Mouse (Mus musculus) hindbrain, embryonic 13.5 days (tissue): ENCODE data around the gene Srgap3. TPM values are rescaled to one million over a fixed set of nuclear protein-coding genes. Genes with fewer than 3 reads are reported as not detected.

Experiments
- ATAC-seq: fragments of 200-750 bp; cut with Nextera tagmentation; 2 replicates; pipeline ENCODE4 v1.8.0; 2017; ENCODE audit warnings: moderate TSS enrichment; ENCODE audit not compliant: low FRiP score
- H3K27ac ChIP-seq: fragments of 300-500 bp; sonication (generic); 2 replicates; pipeline ENCODE4 v1.5.1; 2015; ENCODE audit warnings: inconsistent platforms, mild to moderate bottlenecking, moderate library complexity
- H3K27me3 ChIP-seq: fragments of 300-500 bp; sonication (generic); 2 replicates; pipeline ENCODE4 v1.6.1; 2015; ENCODE audit warnings: mild to moderate bottlenecking, inconsistent platforms
- H3K36me3 ChIP-seq: fragments of 300-500 bp; sonication (generic); 2 replicates; pipeline ENCODE4 v1.6.1; 2015; ENCODE audit warnings: mild to moderate bottlenecking, inconsistent platforms
- H3K4me1 ChIP-seq: fragments of 300-500 bp; sonication (generic); replicated peaks from 2 replicates; pipeline ENCODE4 v1.6.1; 2015; ENCODE audit warnings: inconsistent platforms
- H3K4me2 ChIP-seq: fragments of 300-500 bp; sonication (generic); 2 replicates; pipeline ENCODE4 v1.6.1; 2015; ENCODE audit warnings: inconsistent platforms, mild to moderate bottlenecking, moderate library complexity
- H3K4me3 ChIP-seq: fragments of 300-500 bp; sonication (generic); 2 replicates; pipeline ENCODE4 v1.5.1; 2015; ENCODE audit warnings: mild to moderate bottlenecking, inconsistent platforms
- H3K9ac ChIP-seq: fragments of 300-500 bp; sonication (generic); 2 replicates; pipeline ENCODE4 v1.6.1; 2015; ENCODE audit warnings: mild to moderate bottlenecking, inconsistent platforms
- H3K9me3 ChIP-seq: fragments of 300-500 bp; sonication (generic); 2 replicates; pipeline ENCODE4 v1.6.1; 2016; ENCODE audit warnings: inconsistent platforms
- WGBS: fragments of 180-500 bp; shearing (Covaris S2); methylation state at CpG from one replicate; pipeline ENCODE4 v1.1.7; 2015; 5-methylcytosine and 5-hydroxymethylcytosine counted together
- polyA plus RNA-seq: library from polyadenylated mRNA; unstranded; fragments of >200 nt; fragmentation: Nextera tagmentation; extraction: Ambion mirVana; gene quantifications from 2 replicates; pipeline ENCODE4 v1.2.1, GENCODE M21; 2015

The Srgap3 gene
- polyA plus RNA-seq, 1 experiment from 2014 or later: 37.5 TPM

- no peak overlapping the region for H3K4me2 ChIP-seq
- no peak overlapping the region for H3K4me3 ChIP-seq
- peak overlapping the region; percentile 83 for H3K27ac ChIP-seq
- no peaks in the 10 kb centered on the region for H3K27me3 ChIP-seq
- 55% methylated on average over 8 of the region's 8 CpGs for WGBS
- H3K9ac ChIP-seq: no peak overlapping the region
- peak; percentile 37; the same call in 1 of the 2 replicates for ATAC-seq
- peaks cover 66% of the 10 kb centered on the region for H3K4me1 ChIP-seq
- H3K9me3 ChIP-seq: no peaks in the 10 kb centered on the region
- peaks cover 11% of the 10 kb centered on the region for H3K36me3 ChIP-seq
Observed at GRCm38 (mm10) chr6:112820298-112820992, 126.6 kb downstream of the Srgap3 start.

- 94% methylated on average over 7 of the region's 7 CpGs for WGBS
- Histone ChIP-seq H3K9ac (no peak overlapping the region), H3K4me2 (no peak overlapping the region), H3K27me3 (no peaks in the 10 kb centered on the region), H3K27ac (no peak overlapping the region), H3K4me1 (peaks cover 82% of the 10 kb centered on the region), H3K4me3 (no peak overlapping the region), H3K36me3 (peaks cover 10% of the 10 kb centered on the region), H3K9me3 (no peaks in the 10 kb centered on the region)
- ATAC-seq: no peak
Observed at GRCm38 (mm10) chr6:112818403-112818901, 128.6 kb downstream of the Srgap3 start.

- Histone ChIP-seq H3K4me1 (peaks cover 79% of the 10 kb centered on the region), H3K4me3 (no peak overlapping the region), H3K36me3 (peaks cover 12% of the 10 kb centered on the region), H3K4me2 (no peak overlapping the region), H3K27me3 (no peaks in the 10 kb centered on the region), H3K9ac (no peak overlapping the region), H3K9me3 (no peaks in the 10 kb centered on the region), H3K27ac (peak overlapping the region; percentile 83)
- no peak for ATAC-seq
- WGBS: 39% methylated on average over 6 of the region's 6 CpGs
Observed at GRCm38 (mm10) chr6:112815604-112816003, 131.5 kb downstream of the Srgap3 start.

- no peak overlapping the region for H3K4me2 ChIP-seq
- H3K27me3 ChIP-seq: no peaks in the 10 kb centered on the region
- H3K9me3 ChIP-seq: no peaks in the 10 kb centered on the region
- 22% methylated on average over 5 of the region's 5 CpGs for WGBS
- H3K27ac ChIP-seq: peak overlapping the region; percentile 83
- peaks cover 12% of the 10 kb centered on the region for H3K36me3 ChIP-seq
- H3K9ac ChIP-seq: peak overlapping the region; percentile 47
- no peak for ATAC-seq
- H3K4me1 ChIP-seq: peaks cover 81% of the 10 kb centered on the region
- H3K4me3 ChIP-seq: no peak overlapping the region
Observed at GRCm38 (mm10) chr6:112814525-112815086, 132.5 kb downstream of the Srgap3 start.

- ATAC-seq: no peak
- Histone ChIP-seq H3K9ac (no peak overlapping the region), H3K36me3 (peaks cover 12% of the 10 kb centered on the region), H3K27ac (peak overlapping the region; percentile 95), H3K4me1 (peaks cover 90% of the 10 kb centered on the region), H3K4me3 (no peak overlapping the region), H3K27me3 (no peaks in the 10 kb centered on the region), H3K9me3 (no peaks in the 10 kb centered on the region), H3K4me2 (no peak overlapping the region)
- 90% methylated on average over 7 of the region's 7 CpGs for WGBS
Observed at GRCm38 (mm10) chr6:112812884-112813283, 134.2 kb downstream of the Srgap3 start.

GRCm38 (mm10) chr6:112810521-112810830 lies 136.6 kb downstream of the Srgap3 start:
- Histone ChIP-seq H3K27me3 (no peaks in the 10 kb centered on the region), H3K4me2 (0 out of 2 replicates have a peak overlapping the region, but pooled peaks have one; percentile 26), H3K36me3 (peaks cover 8% of the 10 kb centered on the region; the same call in 1 of the 2 replicates), H3K27ac (peak overlapping the region; percentile 95), H3K9ac (peak overlapping the region; percentile 54), H3K4me3 (no peak overlapping the region), H3K9me3 (no peaks in the 10 kb centered on the region), H3K4me1 (peaks cover 70% of the 10 kb centered on the region)
- ATAC-seq: no peak
- 36% methylated on average over 4 of the region's 4 CpGs for whole genome bisulfite sequencing

- peak overlapping the region; percentile 95 for H3K27ac ChIP-seq
- 7% methylated on average over 15 of the region's 15 CpGs for WGBS
- H3K4me3 ChIP-seq: no peak overlapping the region
- H3K4me1 ChIP-seq: peaks cover 64% of the 10 kb centered on the region
- no peaks in the 10 kb centered on the region for H3K27me3 ChIP-seq
- H3K36me3 ChIP-seq: peaks cover 8% of the 10 kb centered on the region; the same call in 1 of the 2 replicates
- H3K9ac ChIP-seq: peak overlapping the region; percentile 54
- H3K4me2 ChIP-seq: peak overlapping the region; percentile 26
- no peaks in the 10 kb centered on the region for H3K9me3 ChIP-seq
- peak; percentile 74 for ATAC-seq
Observed at GRCm38 (mm10) chr6:112809658-112810520, 137.2 kb downstream of the Srgap3 start.

- no peak overlapping the region for H3K4me3 ChIP-seq
- H3K27me3 ChIP-seq: no peaks in the 10 kb centered on the region
- WGBS: 47% methylated on average over 9 of the region's 9 CpGs
- ATAC-seq: peak; percentile 12; the same call in 1 of the 2 replicates
- peaks cover 56% of the 10 kb centered on the region for H3K4me1 ChIP-seq
- H3K4me2 ChIP-seq: no peak overlapping the region
- no peaks in the 10 kb centered on the region for H3K9me3 ChIP-seq
- no peak overlapping the region for H3K9ac ChIP-seq
- peak overlapping the region; percentile 95 for H3K27ac ChIP-seq
- peaks cover 4% of the 10 kb centered on the region; the same call in 1 of the 2 replicates for H3K36me3 ChIP-seq
Observed at GRCm38 (mm10) chr6:112808738-112809137, 138.3 kb downstream of the Srgap3 start.

GRCm38 (mm10) chr6:112801917-112802316 lies 145.1 kb downstream of the Srgap3 start:
- ATAC-seq: no peak
- Histone ChIP-seq H3K9ac (no peak overlapping the region), H3K27ac (no peak overlapping the region), H3K36me3 (0 out of 2 replicates have a peak, but pooled peaks cover 7% of the 10 kb centered on the region), H3K4me1 (peaks cover 31% of the 10 kb centered on the region), H3K27me3 (no peaks in the 10 kb centered on the region), H3K4me2 (no peak overlapping the region), H3K4me3 (no peak overlapping the region), H3K9me3 (no peaks in the 10 kb centered on the region)
- 86% methylated on average over 3 of the region's 3 CpGs for WGBS

- Histone ChIP-seq H3K27ac (peak overlapping the region; percentile 31), H3K27me3 (no peaks in the 10 kb centered on the region)
- no peak for ATAC-seq
Observed at GRCm38 (mm10) chr6:112798378-112798777, 148.7 kb downstream of the Srgap3 start.

GRCm38 (mm10) chr6:112796607-112797006 lies 150.5 kb downstream of the Srgap3 start:
- no peak for ATAC-seq
- Histone ChIP-seq H3K36me3 (peaks cover 36% of the 10 kb centered on the region), H3K27ac (no peak overlapping the region), H3K9me3 (no peaks in the 10 kb centered on the region), H3K4me1 (peaks cover 24% of the 10 kb centered on the region), H3K27me3 (no peaks in the 10 kb centered on the region), H3K9ac (no peak overlapping the region), H3K4me3 (no peak overlapping the region), H3K4me2 (no peak overlapping the region)
- WGBS: 80% methylated on average over 2 of the region's 2 CpGs

More at GRCm38 (mm10) chr6:112798378-112798777, 148.7 kb downstream of the Srgap3 start:
- WGBS: 81% methylated on average over 5 of the region's 5 CpGs
- H3K4me2 ChIP-seq: no peak overlapping the region
- peaks cover 32% of the 10 kb centered on the region for H3K4me1 ChIP-seq
- H3K36me3 ChIP-seq: peaks cover 24% of the 10 kb centered on the region
- H3K4me3 ChIP-seq: no peak overlapping the region
- H3K9ac ChIP-seq: no peak overlapping the region
- no peaks in the 10 kb centered on the region for H3K9me3 ChIP-seq

GRCm38 (mm10) chr6:112793887-112794286 lies 153.2 kb downstream of the Srgap3 start:
- ATAC-seq: no peak
- Histone ChIP-seq H3K36me3 (peaks cover 30% of the 10 kb centered on the region), H3K4me1 (peaks cover 46% of the 10 kb centered on the region), H3K9ac (no peak overlapping the region), H3K4me2 (no peak overlapping the region), H3K4me3 (no peak overlapping the region), H3K27ac (no peak overlapping the region), H3K27me3 (no peaks in the 10 kb centered on the region), H3K9me3 (no peaks in the 10 kb centered on the region)
- WGBS: 95% methylated on average over 5 of the region's 5 CpGs
